Mouse (Mus musculus): ENCODE measurements at regions not wholly inside any gene's neighbourhood (a gene's known extent, or its start where the extent isn't known, plus 50 kb on each side); places are given as distances from the start of the nearest gene placed in this dataset.

- H3K4me1 ChIP-seq (replicated peaks; ENCODE audit: control insufficient read depth, insufficient read depth, low read length) = 0 out of 2 replicates have a peak, but pooled peaks cover 4% of the 10 kb centered on the region
- ATAC-seq = peak; percentile 89
- WGBS = 59% methylated on average over 17 of the region's 17 CpGs
Measured at GRCm38 (mm10) chr11:27203330-27204214, 609.8 kb upstream of the Vrk2 start.

GRCm38 (mm10) chr11:27184035-27184434, 590.2 kb upstream of the Vrk2 start:
- Histone ChIP-seq H3K36me3 (ENCODE audit: control insufficient read depth, insufficient read depth) (no peaks in the 10 kb centered on the region), H3K4me3 (replicated peaks; ENCODE audit: low read length) (no peak overlapping the region), H3K9me3 (ENCODE audit: control insufficient read depth, low read length) (no peaks in the 10 kb centered on the region), H3K27me3 (replicated peaks; ENCODE audit: control insufficient read depth, insufficient read depth, low read length) (no peaks in the 10 kb centered on the region), H3K4me2 (ENCODE audit: low read length) (no peak overlapping the region), H3K9ac (replicated peaks; ENCODE audit: low read depth, low read length) (no peak overlapping the region), H3K27ac (ENCODE audit: low read length) (no peak overlapping the region), H3K4me1 (replicated peaks; ENCODE audit: control insufficient read depth, insufficient read depth, low read length) (no peaks in the 10 kb centered on the region)
- 73% methylated on average over 2 of the region's 2 CpGs for WGBS
- no peak for ATAC-seq

More at GRCm38 (mm10) chr11:27203330-27204214, 609.8 kb upstream of the Vrk2 start:
- H3K36me3 ChIP-seq (ENCODE audit: control insufficient read depth, insufficient read depth) = no peaks in the 10 kb centered on the region
- no peak overlapping the region for H3K4me3 ChIP-seq (replicated peaks; ENCODE audit: low read length)
- H3K4me2 ChIP-seq (ENCODE audit: low read length) = no peak overlapping the region
- H3K9me3 ChIP-seq (ENCODE audit: control insufficient read depth, low read length) = no peaks in the 10 kb centered on the region
- no peak overlapping the region for H3K27ac ChIP-seq (ENCODE audit: low read length)
- no peaks in the 10 kb centered on the region for H3K27me3 ChIP-seq (replicated peaks; ENCODE audit: control insufficient read depth, insufficient read depth, low read length)
- H3K9ac ChIP-seq (replicated peaks; ENCODE audit: low read depth, low read length) = no peak overlapping the region

- no peak overlapping the region for H3K4me2 ChIP-seq (ENCODE audit: low read length)
- H3K27me3 ChIP-seq (replicated peaks; ENCODE audit: control insufficient read depth, insufficient read depth, low read length) = no peaks in the 10 kb centered on the region
- ATAC-seq = no peak
- no peaks in the 10 kb centered on the region for H3K9me3 ChIP-seq (ENCODE audit: control insufficient read depth, low read length)
- H3K4me1 ChIP-seq (replicated peaks; ENCODE audit: control insufficient read depth, insufficient read depth, low read length) = no peaks in the 10 kb centered on the region
- no peak overlapping the region for H3K4me3 ChIP-seq (replicated peaks; ENCODE audit: low read length)
- H3K36me3 ChIP-seq (ENCODE audit: control insufficient read depth, insufficient read depth) = no peaks in the 10 kb centered on the region
- no peak overlapping the region for H3K9ac ChIP-seq (replicated peaks; ENCODE audit: low read depth, low read length)
- H3K27ac ChIP-seq (ENCODE audit: low read length) = no peak overlapping the region
Measured at GRCm38 (mm10) chr11:27183422-27183821, 589.6 kb upstream of the Vrk2 start.

- no peak for ATAC-seq
- no peak overlapping the region for H3K9ac ChIP-seq (replicated peaks; ENCODE audit: low read depth, low read length)
- no peaks in the 10 kb centered on the region for H3K4me1 ChIP-seq (replicated peaks; ENCODE audit: control insufficient read depth, insufficient read depth, low read length)
- H3K27me3 ChIP-seq (replicated peaks; ENCODE audit: control insufficient read depth, insufficient read depth, low read length) = no peaks in the 10 kb centered on the region
- no peaks in the 10 kb centered on the region for H3K9me3 ChIP-seq (ENCODE audit: control insufficient read depth, low read length)
- no peak overlapping the region for H3K4me2 ChIP-seq (ENCODE audit: low read length)
- no peak overlapping the region for H3K4me3 ChIP-seq (replicated peaks; ENCODE audit: low read length)
- H3K27ac ChIP-seq (ENCODE audit: low read length) = no peak overlapping the region
- H3K36me3 ChIP-seq (ENCODE audit: control insufficient read depth, insufficient read depth) = no peaks in the 10 kb centered on the region
Measured at GRCm38 (mm10) chr11:27160411-27160810, 566.6 kb upstream of the Vrk2 start.
